Mouse (Mus musculus): ENCODE results near the gene Katna1.

DNA sequence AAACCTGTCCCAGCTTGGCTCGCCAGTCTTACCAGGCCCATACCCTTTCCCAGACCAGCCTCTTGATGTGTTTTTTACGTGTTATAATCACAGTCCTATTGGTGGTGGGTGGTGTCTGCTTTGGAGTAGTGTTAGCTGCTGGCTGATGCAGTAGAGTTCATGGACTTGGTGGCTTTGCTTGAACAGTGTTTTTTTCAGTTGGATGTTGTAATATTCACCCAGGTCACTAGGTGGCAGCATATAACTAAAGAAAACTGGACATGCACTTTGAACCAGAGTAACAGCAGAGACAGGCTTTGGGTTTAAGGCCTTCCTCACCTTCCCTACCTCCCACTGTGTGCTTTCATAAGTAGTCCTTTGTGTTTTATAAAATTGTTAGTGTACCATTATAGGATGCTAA is 84.1 kb downstream of the Katna1 start:
- TF ChIP-seq POLR2A (IDR thresholded peaks at IDR 0.05; ENCODE audit: control insufficient read depth in 1 of 2, insufficient read depth in 1 of 2, low read depth in 1 of 2, low read length in 2 of 2, poor library complexity in 1 of 2) (no peak), TCF12 (IDR thresholded peaks at IDR 0.05; ENCODE audit: low read depth, low read length) (no peak), EP300 (IDR thresholded peaks at IDR 0.05; ENCODE audit: low read depth in 1 of 2, low read length in 2 of 2) (no peak), JUND (IDR thresholded peaks at IDR 0.05; ENCODE audit: low read depth, low read length) (no peak), CTCF (IDR thresholded peaks at IDR 0.05 in 2 of 3, conservative IDR thresholded peaks at IDR 0.05 in 1 of 3; ENCODE audit: control insufficient read depth in 1 of 3, insufficient read depth in 1 of 3, low read depth in 2 of 3, low read length in 3 of 3, poor library complexity in 1 of 3, severe bottlenecking in 1 of 3) (peak; percentile 41 to 75 (median 71)), BHLHE40 (IDR thresholded peaks at IDR 0.05; ENCODE audit: borderline replicate concordance, low read depth, low read length) (no peak), MAFK (IDR thresholded peaks at IDR 0.05; ENCODE audit: borderline replicate concordance, low read depth, low read length) (no peak), MEF2A (IDR thresholded peaks at IDR 0.05; ENCODE audit: extremely low read depth, insufficient replicate concordance, low read depth, low read length, poor library complexity, severe bottlenecking) (no peak), ZKSCAN1 (IDR thresholded peaks at IDR 0.05; ENCODE audit: low read depth, low read length) (no peak), MAZ (IDR thresholded peaks at IDR 0.05; ENCODE audit: low read depth, low read length) (no peak), RCOR1 (IDR thresholded peaks at IDR 0.05; ENCODE audit: low read depth, low read length) (no peak), HCFC1 (IDR thresholded peaks at IDR 0.05; ENCODE audit: low read depth, low read length) (no peak)

All from MEL (cell line).